Mouse (Mus musculus) CD4-positive, CD25-positive, alpha-beta regulatory T cell, adult 2 months (primary cell): Measurements from ENCODE around the gene Fen1.
"Not testable (repeated sequence)": the region's sequence is repeated elsewhere in the genome, so short reads cannot be mapped to it uniquely, and the experiment has no call there.

Source experiments
- DNase-seq: peaks from one replicate; pipeline ENCODE4 v3.0.0-alpha.2; 2012; ENCODE audit warnings: low read depth, low spot score

The Fen1 gene

DNA sequence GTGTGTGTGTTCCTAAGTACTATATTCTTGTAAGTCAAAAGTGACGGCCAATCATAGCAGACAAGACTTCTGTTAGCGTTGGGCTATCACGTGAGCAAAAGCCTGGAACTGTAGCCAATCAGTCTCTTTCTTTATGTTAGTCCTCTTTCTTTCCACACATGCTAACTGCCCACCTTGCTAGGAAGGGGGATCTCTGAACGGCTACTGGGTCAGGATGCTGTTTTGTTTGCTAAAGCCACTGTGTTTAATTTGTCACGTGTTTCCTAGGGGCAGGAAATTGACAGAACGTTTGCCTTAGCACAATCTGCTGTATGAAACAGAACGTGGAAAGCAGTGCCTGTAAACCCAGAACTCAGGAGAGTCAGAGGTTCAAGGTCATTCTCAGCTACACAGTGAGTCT is 21.8 kb downstream of the Fen1 start:
- DNase-seq = peak; percentile 19

DNA sequence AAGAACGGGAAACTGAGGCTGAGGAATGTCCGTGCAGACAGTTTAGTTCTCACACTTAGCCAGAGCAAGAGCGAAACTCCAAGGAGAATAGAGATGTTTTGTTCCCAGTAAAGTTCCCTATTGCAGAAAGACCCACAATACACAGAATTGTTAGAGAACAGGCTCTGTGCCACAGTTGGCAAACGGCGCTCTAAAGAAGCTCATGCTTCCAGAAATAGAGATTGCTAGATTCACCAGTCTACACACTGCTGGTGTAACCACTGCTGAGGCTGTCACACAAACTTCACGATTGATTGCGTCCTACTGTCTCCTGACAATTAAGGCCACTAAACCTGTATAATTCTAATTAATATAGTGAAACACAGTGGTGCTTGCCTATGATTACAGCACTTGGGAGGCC is 22.7 kb downstream of the Fen1 start:
- DNase-seq = no peak

DNA sequence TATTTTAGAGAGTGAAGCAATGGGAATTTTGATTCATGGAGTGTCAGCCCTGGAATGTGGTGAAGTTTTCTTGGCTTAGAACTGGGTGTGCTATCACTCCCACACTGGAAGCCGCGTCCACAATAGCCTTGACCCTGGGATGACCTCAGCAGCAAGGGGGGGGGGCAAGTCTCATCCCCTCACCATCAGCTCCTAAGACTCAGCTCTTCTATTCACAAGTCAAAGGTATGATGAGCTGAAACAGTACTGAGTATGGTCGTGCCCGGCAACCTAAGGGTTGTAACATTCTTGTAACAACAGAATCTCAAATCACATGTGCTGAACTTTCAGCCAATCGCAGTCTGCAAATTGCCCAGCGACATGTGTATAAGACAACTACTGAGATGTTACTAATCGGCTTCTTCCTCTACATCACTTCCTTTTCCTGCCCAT is 27.0 kb downstream of the Fen1 start:
- DNase-seq = no peak

DNA sequence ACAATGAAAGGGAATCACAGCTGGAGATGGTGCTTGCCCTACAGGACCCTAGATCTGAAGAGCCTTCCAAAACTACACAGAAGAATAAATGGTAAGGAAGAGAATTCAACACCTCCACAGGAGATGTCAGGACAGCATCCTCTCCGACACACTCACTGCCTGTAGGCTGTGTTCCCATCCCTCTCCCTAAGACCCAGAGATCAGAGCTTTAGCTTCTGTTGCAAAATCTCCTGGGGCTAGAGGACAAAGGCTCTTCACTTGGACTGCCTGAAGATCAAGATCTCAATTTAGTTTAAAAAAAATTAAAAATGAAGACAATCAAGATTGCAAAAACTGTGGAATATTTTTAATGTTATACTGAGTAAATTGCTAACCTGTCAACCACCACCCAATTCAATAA is 27.5 kb downstream of the Fen1 start:
- DNase-seq = no peak

DNA sequence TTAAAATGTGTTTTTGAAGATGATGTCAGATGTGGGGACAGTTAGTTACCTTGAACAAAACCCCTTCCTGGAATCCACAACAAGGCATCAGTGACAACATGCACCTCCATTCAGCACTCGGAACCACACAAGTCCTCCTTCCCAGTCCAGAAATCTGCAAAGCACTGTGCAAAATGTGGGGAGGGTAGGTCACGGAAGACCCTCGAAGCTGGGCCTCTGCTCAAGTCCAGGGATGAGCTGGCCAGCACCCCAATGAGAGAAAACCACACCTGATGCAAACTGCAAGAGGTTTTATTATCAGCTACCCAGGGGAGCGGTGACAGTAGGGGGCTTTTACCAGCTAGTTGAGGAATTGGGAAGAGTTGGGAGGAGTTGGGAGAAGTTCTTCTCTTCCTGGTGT is 29.0 kb downstream of the Fen1 start:
- DNase-seq = no peak

DNA sequence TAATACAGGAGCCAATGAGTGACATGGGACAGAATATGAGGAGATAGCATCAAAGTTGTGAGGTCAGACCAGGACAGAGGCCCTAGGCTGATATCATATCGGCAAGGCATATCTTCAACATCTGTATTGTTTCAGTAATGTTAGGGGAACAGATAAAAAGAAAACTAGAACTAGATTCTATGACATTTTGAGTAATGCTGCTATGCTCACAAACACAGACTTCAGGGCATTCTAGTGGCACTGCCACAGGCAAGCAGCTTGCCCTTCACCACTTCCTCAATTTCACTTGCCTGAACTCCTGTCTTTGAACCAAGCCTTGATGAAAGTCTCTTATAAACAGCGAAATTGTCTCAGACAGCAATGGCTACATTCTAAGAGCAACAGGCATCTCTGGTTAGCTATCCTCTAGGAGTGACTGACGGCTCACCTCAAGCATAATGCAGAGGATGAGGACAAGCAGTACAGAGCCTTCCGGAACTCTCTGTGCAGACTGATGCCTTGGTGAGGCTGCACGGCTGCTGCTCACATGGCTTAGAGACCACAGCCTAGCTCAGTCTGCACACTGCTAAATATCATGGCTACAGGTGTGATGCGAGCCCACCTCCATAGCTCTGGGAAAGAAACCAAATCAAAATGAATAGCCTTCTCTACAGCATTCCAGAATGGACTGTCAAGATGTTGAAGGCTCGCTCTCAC is 30.0 kb downstream of the Fen1 start:
- no peak for DNase-seq

DNA sequence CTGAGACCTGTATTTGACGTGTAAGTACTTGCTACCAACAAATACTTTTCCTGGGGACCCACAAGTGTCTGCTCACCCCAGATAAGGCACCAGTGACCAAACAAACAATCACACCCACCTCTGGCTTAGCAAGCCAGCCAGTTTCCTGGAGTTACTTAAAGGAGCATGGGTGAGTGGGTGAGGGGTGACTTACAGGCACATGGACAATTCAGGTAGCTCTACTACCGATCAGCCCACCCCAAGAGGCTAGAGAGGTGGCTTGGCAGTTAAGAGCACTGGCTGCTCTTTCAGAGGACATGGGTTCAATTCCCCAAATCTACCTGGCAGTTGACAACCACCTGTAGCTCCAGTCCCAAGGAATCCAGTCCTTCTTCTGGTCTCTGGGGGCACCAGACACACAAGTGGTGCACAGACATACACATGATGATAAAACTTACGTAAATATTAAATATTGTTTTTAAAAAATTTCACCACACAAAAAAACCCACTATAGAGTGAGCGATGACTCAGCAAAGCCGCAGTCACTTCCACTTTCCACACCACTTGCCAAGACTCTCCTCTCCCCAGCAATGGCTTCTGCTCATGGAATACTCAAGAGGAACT is 30.8 kb downstream of the Fen1 start:
- no peak for DNase-seq

DNA sequence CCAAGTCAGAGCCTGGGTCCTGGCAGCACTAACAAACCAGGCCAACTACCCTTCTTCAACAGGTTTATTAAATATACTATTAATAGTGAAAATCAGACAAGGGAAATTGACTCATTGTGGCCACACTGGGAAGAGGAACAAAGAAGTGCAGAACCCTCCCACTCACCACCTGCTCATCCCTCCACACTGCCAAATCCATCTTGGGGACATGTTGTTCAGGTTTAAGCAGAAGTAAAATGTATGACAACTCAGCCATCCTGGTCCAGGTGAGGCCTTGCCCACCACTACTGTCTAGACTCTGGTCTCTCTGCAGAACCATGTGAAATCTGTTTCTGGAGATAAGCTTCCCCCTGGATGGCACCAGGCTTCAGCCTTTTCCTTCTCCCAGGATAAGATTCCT is 32.1 kb downstream of the Fen1 start:
- no peak for DNase-seq

DNA sequence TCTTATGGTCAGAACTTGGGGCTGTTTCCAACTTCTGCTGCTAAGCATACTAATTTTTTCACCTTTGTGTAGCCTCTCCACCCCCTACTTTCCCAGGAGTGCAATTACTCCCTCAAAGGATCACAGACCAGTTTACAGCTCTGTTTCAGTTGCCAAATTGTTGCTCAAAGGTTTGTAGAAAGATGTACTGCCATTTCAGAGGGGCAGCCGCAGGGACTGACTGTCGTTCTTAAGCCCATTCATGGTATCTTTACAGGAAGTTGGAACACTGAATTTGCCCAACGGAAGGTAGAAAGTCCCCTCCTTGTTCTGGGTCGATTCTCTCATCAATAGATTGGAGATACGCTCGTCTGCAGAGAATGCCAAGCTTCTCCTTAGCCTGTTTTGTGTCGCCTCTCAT is 32.6 kb downstream of the Fen1 start:
- DNase-seq = no peak

DNA sequence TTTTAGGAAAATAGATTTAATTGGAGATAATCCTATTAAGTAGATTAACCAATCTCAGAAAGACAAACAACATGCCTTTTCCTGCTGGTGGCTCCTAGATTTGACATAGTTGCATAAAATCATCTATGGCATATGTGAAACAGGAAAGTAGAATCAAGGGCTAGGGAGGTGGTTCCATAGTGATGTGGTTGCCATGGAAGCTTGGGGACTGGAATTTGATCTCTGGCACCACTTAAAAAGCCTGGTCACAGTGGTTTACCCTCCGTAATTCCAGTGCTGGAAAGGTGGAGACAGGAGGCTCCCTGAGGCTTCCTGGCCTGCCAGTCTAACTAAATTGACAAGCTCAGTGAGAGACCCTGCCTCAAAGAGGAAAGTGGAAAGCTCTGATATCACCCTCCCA is 33.5 kb downstream of the Fen1 start:
- DNase-seq = no peak

DNA sequence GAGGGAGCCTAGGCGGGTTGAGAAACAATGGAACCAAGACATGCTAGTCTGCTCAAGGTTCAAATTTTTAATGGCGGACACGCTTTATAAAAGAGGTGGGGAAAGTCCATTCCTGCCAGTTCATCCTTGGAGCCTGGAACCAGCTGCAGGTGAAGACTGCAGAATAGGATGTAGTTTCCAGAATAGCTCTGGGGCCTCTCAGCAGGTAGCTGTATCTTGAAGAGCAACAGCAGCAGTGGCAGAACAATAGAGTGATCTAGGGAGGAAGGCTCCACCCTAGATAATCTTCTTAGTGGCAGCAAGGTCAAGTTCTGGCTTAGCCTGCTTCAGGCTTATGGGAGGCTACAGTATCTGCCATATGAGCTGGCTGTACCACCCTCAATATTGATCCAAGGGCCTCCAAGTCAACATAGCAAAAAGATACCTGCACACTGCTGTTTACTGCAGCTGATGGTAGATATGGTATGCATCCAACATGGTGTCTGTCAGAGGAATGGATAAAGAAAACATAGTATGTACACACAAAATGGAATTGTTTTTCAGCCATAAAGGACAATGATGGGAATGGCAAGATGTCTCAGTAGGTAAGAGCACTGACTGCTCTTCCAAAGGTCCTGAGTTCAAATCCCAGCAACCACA is 34.2 kb downstream of the Fen1 start:
- DNase-seq = not testable (repeated sequence)

DNA sequence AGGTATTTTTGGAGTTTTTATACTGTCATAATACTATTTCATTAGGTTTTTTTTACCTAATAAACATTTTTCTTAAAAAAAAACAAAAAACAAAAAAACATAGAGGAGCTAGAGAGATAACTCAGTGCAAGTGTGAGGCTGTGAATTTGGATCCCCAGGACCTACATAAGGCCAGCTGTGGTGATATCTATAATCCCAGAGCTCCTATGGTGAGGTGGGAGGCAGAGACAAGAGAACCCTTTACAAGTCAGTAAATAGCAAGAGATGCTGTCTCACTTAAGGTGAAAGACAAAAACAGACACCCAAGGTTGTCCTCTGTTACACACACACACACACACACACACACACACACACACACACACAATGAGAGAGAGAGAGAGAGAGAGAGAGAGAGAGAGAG is 34.8 kb downstream of the Fen1 start:
- DNase-seq = no peak

DNA sequence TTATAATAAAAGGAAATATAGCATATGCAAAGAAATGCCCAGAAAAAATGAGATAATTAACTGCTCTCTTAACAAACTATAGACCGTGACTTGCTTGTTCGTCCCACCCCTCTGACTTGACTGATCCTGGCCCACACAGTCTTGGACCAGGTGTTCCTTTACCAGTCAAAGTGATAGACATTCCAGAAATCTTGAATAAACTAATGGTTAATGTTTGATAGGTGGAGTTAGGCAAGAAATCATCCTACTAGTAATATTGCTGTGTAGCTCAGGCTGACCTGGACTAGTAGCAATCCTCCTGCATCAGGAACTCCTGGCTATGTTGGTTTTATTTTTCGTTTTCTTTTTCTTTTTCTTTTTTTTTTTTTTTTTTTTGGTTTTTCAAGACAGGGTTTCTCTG is 35.5 kb downstream of the Fen1 start:
- no peak for DNase-seq

DNA sequence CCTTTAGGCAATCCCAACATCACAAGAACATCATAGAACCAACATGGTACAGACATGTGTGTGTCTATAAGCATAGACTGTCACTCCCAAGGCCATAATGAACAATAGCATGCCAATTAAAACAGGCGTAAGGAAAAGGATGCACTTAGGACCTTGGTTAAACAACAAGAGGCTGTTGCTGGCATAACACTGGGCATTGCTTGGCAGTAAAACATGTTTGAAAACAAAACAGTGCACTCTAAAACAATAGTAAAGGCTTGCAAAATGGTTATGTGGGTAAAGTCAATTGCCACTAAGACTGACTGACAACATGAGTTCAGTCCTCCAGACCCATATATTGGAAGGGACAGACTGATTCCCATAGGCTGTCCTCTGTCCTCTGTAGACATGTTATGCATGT is 36.0 kb downstream of the Fen1 start:
- DNase-seq = no peak

DNA sequence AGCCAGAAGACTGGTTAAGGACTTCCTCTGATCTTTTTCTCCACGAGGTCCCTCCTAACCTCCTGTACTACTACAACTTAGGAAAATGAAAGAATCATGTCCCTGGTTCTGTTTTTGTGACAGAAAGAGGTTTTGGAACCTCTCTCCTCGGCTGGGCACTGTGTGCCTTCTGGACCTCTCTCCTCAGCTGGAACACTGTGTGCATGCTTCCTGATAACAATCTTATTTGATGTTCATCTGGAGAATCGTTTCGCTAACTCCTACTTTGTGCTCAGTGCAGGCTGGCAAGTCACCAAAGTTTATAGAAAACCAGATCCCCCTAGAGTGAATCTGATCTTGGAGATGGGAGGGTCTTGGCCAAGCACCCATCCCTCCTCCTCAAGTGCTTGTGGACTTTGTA is 36.9 kb downstream of the Fen1 start:
- DNase-seq = no peak

DNA sequence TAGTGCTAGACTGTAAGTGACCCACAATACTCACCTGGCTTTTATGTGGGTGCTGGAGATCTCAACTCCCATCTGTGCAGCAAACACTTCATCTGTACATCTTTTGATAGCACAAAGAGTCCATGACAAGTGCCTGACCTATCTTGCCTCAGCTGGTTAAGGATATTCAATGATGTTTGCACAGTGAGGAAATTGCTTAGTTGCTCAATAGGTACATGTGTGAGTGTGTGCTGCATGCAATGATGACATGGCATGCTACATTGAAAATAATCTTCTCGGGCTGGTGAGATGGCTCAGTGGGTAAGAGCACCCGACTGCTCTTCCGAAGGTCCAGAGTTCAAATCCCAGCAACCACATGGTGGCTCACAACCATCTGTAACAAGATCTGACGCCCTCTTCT is 38.0 kb downstream of the Fen1 start:
- not testable (repeated sequence) for DNase-seq

DNA sequence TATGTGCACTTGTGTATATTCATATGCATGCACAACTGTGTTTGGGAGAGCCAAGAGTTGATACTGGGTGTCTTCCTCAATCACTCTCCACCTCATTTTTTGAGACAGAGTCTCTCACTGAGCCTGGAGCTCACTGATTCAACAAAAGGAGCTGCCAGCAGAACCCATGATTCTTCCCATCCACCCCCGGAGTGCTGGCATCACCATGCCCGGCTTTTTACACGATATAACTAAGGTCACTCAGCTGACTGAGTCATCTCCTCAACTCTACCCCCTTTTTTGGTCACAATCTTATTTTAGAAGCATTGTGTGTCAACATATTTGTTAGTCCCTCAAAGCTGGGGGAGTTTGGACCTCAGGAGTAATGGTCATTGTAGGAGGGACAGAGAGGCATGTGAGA is 40.1 kb downstream of the Fen1 start:
- no peak for DNase-seq

DNA sequence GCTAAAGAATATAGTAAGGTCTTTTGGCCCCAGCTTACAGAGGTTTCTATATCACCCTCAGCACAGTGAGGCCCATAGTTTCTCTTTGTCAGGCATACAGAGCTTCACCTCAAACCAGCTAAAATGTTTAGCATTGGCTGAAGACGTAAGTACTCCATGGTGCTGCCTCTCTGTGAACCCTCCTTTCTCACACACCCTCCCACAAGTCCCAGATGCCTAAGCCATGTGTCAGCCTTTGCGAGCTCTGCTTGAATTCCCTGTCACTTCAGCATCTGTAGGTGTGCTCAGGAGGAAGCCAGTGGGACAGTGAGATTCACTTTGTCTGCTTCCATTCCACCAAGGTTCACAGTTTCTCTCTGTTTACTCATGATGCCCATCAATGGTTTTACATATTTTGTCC is 46.2 kb downstream of the Fen1 start:
- DNase-seq = no peak

DNA sequence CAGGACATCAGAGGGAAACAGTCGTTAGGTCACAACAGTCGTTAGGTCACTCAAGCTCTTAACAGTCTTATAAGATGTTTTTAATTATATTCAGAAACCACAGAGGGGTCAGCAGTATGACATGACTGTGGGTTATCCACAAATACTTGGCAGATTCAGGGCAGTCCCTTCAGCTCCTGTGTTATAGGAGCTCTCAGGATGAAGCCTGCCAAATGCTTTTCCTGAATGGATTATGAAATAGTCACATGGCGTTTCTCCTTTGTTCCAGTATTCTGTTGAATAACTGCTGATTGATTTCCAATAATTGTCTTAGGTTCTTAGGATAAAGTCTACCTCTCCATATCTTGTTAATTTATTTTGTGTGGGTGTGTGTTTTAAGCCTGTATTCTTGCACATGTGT is 54.8 kb downstream of the Fen1 start:
- no peak for DNase-seq
